Mouse (Mus musculus) lung, postnatal 4 days (tissue): ENCODE measurements around the gene Mfsd12.

Experiments
- DNase-seq, 2 experiments: peaks; one replicate each; pipeline ENCODE4 v3.0.0; 2021

Mfsd12 gene

DNA sequence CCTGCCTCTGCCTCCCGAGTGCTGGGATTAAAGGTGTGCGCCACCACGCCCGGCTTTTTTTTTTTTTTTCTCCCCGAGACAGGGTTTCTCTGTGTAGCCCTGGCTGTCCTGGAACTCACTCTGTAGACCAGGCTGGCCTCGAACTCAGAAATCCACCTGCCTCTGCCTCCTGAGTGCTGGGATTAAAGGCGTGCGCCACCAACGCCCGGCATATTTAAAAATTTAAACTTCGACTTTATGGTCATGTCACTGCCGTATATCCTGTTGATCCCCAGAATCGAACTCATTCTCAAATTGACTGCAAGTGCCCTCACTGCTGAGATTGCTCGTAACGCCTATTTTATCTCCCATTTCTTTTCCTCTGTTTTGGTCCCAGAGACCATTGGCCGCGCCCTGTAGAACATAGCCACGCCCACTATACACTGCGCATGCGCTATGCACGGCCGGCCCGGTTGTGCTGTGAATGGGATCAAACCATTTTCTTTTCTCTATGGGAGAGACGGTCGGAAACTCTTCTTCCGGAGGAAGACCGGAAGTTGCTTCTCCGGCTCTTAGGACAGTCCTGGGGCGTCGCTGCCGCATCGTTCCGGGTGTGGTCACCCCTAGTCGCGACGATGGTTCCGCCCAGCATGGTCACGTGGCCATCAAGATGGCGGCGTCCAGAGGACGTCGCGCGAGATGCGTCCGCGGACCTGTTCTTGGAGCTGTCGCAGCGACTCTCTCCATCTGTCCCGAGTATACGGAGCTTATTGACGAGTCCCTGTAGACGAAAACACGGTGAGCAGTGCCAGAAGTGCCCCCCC lies 26.7 kb downstream of the Mfsd12 start, which contains the start of the genes Dohh and Gm48551:
TSS of gene Dohh (plus strand) at position 627 of the 803 bp plus-strand sequence.
TSS of gene Gm48551 (plus strand) at position 665 of the 803 bp plus-strand sequence.
- peak; percentile 98 to 99 for DNase-seq

DNA sequence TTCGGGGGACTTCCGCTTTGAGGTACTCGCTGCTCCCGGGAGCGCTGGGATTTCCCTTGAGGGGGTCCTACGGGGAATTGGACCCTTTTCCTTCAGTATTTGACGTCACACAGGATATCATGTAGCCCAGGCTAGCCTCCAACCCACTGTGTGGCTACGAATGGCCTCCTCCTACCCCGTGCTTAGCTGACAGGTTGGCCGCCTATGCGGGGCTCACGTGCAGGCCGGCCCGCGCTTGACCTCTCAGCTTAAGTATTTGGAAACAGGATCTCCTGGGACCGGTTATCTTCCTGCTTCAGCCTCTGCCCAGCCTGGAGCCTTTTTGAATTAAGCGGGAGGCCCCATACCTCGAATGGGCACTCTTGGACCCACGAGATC lies 27.3 kb downstream of the Mfsd12 start:
- no peak for DNase-seq

DNA sequence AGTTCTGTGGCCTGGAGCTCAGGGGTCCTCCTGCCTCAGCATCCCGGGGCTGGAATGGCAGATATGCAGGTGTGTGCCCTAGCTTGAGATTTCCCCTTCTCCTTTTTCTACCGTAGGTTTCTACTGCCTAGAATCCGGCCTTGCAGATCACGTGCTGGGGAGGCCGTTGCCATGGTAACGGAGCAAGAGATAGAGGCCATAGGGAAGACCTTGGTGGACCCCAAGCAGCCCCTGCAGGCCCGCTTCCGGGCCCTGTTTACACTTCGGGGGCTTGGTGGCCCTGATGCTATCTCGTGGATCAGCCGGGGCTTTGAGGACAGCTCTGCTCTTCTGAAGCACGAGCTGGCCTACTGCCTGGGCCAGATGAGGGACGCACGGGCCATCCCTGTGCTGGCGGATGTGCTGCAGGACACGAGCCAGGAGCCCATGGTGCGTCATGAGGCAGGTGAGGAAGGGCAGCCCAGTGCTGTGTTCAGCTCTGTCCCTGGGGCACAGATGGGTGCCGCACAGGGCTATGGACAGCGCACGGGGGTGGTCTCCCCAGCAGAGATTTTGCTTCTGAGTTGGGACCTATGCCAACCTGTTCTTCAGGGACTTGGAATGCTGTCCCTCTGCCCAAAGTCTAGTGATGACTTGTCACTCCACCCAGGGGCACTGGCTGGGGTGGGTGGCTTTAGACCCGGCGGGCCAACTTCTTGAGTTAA lies 28.5 kb downstream of the Mfsd12 start:
- no peak for DNase-seq

DNA sequence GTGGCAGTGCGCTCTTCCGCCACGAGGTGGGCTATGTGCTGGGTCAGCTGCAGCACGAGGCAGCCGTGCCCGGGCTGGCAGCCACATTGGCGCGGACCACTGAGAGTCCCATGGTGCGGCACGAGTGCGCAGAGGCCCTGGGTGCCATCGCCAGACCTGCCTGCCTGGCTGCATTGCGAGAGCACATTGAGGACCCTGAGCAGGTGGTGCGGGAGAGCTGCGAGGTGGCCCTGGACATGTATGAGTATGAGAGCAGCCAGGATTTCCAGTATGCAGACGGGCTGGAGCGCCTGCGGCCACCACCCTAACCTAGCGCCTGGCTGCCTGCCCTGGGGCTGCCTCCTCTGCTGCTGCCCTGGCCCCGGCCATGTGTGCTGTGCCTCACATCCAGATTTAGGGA lies 30.4 kb downstream of the Mfsd12 start:
- no peak for DNase-seq

DNA sequence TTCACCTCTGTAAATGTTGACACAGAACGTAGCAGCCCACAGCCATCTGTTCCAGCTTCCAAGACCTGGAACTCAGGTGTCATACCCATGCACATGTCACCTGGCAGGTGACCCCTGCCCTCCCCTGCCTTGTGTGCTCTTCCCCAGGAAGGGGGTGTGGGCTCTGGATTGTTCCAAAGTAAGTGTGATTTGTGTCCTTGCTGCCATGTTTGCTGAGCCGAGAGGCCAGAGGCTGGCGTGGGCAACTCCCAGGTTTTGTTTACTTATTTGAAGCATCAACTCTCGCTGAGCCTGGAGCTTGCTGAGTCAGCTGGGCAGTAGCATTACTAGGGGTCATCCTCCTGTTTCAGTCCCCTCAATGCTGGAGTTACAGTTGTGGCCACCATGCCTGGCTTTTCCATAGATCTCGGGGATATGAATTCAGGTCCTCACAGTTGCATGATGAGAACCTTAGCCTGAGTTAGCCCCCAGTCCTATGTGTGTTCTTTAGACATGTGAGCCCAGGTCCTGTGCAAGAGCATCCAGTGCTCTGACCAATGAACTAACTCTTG lies 31.3 kb downstream of the Mfsd12 start, which contains the start of gene Gm48552:
TSS of gene Gm48552 (plus strand) at position 501 of the 551 bp plus-strand sequence.
- DNase-seq = no peak

DNA sequence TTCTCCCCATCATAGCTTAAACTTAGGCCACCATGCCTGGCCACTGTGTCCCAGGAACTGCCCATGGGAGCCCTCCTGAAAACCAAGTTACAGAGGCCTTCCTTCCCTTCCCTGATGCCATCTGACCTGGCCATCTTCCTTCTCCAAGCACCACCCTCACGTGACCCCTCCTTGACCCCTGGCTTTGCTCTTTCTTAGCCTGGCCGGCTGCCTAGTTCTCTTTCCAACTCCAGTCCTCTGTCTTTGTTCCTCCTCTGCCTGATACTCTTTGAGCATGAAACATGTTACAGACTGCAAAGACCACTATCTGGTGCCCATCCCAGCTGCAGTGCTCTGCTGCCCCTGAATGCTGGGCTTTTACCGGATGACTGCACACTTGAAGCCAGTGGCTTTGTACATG lies 32.1 kb downstream of the Mfsd12 start:
- peak in 1 of 2 experiments; percentile 49 for DNase-seq

DNA sequence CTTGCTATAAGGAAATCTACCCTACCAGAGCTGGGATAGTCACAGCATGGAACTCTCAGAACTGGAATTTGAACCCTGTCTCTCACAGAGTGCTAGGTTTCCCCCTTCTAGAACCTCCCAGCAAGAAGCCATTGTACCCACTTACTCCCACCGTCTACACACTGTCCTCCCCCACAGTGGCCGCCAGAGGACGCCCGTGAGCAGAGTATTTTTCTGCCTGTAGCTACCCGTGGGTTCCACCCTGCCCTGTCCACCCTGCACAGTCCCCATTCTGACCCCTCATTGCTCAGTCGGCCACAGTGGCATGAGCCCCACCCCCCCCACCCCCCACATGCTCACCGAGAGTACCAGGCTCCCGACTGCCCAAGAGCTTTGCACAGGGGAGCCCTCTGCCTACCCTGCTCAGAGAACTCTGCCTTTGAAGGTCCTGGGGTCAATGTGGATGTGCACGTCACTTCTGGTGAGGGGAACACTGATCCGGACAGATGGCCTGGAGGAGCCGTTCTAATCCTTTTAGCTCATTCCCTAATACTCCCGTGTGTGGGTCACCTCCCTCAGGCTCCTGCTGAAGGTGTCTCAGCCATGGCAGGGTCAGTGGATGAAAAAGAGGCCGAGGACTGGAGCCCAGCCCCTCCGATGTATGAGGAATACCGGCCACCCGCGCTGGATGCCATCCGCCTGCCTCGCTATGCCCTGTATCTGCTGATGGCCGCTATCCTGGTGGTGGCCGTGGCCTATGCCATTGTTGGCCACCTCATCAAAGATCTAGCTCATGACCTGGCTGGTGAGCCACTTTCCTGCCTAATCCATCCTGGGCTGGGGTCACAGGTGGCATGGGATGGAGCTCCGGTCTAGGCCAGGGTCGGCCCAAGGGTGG lies 32.7 kb downstream of the Mfsd12 start:
- DNase-seq = peak; percentile 80 to 86

DNA sequence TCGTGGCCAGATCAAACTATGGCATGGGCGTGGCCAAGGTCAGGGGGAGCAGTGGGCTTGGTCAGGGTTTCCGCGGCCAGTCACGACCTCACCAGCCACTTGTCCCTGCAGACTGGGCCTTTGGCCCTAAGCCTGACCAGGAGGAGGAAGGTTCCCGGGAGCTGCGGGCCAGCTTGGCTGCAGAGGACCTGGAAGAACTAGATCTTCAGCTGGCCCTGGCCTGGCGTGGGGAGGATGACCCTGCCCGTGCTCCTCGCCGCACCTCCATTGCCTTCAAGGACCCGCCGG lies 33.3 kb downstream of the Mfsd12 start:
- DNase-seq = no peak

DNA sequence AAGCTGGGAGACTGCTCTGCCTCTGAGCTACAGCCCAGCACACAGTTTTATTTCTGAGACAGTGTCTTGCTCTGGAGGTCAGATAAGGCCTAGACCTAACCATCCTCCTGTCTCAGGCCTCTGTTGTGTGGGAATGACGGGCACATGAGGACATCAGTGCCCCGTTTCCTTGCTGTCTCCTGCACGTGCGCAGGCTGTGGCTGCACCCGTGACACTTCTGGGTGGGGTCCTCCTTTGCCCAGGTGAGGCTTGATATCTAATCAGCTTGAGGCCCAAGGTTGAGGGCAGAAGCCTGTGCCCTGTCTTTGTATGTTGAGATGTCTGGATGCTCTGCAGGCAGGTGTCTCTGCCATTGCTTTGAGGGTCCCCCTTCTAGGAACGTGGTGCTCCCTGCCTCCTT lies 35.0 kb downstream of the Mfsd12 start:
- DNase-seq = no peak

DNA sequence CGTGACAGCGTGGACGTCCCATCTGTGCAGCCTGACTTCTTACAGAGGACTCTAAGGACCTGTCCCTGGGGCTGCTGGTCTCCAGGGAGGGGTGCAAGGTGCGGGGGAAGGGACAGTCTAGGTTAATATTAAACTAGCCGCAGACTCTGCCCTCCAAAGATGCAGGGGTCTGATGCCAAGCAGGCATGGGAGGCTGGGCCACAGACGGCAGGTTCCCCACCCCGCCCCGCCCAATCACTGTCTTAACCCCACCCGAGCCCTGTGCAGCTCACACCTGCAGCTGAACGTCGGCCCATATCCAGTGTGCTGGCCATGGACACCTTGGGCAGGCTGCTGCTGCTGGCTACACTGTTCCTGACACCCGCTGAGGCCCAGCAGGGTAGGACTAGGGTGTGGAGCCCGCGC lies 35.5 kb downstream of the Mfsd12 start, which contains the start of gene Smim24:
TSS of gene Smim24 (plus strand) at position 271 of the 405 bp plus-strand sequence.
- no peak for DNase-seq

DNA sequence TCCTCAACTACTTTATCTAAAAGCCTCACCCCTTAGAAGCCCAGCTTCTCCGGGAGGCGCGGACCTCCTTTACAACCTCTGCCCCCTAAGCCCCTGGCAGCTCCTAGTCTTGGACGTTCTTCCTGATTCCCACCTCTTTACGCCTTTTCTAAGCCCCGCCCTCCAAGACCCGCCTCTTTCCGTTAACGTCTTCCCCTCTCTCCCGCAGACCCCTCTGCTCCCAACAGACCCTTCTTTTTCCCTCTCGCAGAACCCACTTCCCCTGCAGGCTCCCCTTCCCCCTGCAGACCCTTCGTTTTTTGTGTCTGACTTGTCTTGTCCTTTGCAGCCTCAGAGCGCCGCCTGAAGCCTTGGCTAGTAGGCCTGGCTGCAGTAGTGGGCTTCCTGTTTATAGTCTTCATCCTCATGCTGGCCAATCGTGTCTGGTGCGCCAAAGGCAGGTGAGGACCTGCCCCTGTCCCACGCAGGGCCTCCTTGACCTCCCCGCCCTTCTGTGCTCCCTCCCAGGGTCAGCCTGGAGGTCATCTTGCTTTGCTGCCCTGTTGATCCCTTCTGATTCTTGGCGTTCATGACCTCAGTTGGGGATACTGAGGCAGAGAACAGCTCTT lies 36.3 kb downstream of the Mfsd12 start:
- peak in 1 of 2 experiments; percentile 62 for DNase-seq

DNA sequence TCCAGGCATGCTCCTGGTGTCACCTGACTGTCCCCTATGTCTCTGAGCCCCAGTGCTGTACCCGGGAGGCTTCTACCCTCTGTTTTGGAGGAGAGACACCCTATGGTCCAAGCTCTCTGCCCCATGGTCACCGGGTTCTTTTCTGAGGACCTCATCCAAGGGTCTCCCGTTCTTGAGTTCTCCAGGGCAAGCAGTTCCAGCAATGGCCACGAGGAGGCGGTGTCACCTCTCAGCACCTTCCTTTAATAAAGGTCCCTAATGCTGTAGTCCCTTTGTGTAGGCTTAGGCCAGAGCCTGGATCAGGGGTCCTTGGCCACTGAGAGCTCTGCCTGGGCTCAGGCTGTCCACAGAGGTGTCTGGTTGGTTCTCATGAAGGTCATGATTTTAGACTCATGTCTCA lies 37.8 kb downstream of the Mfsd12 start:
- DNase-seq = peak; percentile 77 to 85

DNA sequence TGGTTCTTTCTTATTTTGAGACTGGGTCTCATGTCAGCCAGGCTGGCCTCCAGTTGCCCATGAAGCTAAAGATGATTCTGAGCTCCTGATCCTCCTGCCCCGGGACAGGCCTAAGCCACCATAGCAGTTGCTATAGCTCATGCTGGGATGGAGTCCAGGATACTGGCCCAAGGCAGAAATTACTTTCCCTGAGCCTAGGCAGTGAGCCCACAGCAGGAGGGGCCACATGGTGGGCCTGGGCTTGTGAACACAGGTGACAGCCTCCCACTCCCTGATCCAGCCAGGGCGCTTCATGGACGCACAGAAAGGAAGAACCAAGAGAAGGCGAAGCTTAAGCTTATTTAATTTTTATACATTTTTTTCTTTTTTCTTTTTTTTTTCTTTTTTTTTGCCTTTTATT lies 38.6 kb downstream of the Mfsd12 start:
- DNase-seq = no peak

DNA sequence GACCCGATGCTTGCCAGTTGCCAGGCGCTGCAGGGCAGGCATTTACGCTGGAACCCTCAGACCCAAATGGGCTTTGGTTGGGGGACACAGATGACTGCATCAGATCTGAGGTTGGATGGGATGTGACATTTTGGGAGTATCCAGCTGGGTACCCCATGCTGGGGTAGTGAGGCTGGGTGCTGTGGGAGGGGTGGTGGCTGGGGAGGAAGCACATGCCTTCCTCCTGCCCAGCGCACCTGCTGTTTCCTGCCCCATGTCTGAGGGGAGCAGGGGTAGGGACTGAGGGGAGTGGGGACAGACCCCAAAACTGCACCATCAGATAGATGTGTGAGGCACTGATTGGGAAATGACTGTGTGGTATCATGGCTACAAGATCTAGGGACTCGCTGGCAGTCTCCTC lies 39.5 kb downstream of the Mfsd12 start:
- no peak for DNase-seq

DNA sequence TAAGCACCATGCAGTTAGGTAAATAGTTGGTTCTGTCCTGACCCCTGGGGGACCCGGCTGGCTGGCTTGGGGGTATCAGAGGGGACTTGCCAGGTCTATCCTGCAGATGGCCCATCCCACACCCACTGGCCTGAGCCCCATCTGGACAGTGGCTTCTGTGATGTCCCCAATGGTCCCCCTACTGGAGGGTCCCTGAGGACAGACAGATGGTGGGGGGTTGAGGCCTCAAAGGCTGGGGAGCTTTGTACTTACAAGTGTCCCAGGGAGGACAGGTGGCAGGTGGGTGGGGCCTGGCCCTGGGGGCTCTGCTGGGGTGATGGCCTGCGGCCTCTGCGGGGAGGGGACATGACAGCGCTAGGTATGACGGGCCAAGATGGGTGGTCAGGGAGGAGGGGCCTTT lies 42.0 kb downstream of the Mfsd12 start:
- DNase-seq = no peak

DNA sequence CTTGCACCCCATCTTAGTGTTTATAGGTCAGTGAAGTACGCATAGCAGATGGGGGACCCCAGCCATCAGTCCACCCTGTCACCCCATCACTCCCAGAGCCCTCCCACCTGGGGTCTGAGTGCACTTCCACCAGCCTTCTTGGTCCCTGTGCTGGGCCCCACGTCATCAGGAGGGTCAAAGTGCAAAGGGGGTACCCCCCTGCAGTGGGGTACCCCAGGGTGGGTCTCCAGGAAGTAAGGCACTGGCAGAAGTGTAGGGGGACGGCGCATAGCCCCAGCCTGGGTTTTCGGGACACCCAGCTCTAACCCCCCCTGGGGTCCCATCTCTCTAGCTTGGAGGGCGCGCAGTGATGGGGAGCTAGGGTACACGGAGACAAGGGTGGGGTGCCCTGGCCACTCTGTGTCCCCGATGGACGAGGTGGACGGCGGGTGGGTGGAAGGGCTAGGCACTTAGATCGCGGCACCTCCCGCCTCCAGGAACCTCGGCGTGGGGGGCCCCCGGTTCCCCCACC lies 42.6 kb downstream of the Mfsd12 start:
- DNase-seq = no peak

DNA sequence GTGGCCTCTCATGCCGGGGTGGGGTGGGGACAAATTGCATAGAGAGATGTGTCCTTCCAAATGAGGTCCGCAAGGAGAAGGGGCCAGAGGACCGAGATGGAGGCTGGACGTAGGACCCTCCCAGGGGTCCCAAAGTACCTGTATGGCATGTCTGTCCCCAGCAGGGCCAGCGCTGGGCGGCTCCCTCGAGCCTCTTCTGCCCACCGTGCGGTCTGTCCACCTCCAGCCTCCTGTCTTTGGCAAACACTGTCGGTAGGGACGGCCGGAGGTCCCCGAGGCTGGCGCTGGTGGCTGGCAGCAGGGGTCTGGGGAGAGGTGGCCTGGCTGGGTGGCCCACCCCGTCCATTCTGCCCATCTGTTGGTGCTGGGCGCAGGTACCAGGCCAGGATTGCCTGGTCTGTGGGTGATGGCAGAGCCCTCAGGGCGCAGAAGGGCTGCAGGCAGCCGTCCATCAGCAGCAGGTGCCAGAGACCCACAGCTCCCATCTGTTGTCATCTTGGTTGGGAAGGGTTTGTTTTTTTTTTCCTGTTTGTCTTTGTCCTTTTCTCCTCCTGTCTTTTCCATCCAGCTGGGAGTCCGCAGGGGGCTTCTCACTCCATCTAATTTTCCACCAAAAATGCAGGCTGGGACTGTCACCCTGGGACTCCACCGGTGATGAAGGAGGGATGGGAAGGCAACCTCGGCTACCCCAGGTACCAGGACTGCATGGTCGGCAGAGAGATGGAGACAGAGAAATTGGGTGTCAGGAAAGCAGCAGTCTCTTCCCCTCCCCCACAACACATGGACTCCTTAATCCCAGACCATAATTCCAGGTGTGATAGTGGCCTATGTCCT lies 43.3 kb downstream of the Mfsd12 start:
- no peak for DNase-seq

DNA sequence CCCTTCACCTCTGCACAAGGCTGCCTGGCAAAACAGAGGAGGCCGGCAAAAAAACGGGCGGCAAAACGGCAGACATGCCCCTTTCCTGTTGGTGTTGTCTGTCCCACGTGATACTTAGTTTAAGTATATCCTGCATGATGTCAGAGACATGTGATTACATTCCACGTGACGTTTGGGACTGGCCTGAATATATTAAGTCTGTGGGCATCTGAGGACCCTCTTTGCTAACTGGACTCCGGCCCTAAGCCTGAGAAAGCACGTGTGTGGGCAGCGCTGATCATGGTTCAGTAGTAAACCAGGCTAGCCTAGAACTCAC lies 43.9 kb downstream of the Mfsd12 start:
- no peak for DNase-seq

DNA sequence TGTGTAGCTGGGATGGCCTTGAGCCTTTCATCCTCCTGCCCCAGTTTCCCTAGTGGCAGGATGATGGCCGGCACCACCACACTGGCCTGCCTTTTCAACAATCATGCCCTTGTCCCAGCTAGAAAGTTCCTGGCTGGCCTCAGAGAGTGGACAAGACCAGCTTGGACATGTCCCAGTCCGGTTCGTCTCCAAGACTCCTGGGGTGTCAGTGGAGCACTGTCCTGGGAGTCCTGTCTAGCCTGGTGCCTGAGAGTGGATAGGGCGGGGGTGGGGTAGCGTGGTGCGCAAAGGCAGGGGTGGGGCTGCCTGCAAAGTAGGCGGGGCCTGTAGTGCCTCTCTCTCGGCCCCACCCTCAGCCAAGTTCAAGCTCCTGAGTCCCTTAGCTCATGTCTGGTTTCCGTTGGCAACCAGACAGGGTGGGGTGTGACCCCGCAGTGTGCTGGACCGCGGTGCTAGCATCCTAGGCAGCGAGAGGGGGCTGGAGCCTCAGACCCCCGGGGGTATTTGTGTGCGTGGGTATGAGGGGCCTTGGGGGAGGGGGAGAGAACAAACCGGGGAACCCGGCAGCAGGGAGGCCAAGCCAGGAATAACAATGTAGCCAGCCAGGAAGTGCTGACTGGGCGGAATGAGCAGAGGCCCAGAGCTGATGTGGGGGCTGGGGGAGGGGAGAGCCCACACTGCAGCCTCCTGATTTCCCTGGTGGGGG lies 44.4 kb downstream of the Mfsd12 start:
- DNase-seq = peak; percentile 83 to 90

DNA sequence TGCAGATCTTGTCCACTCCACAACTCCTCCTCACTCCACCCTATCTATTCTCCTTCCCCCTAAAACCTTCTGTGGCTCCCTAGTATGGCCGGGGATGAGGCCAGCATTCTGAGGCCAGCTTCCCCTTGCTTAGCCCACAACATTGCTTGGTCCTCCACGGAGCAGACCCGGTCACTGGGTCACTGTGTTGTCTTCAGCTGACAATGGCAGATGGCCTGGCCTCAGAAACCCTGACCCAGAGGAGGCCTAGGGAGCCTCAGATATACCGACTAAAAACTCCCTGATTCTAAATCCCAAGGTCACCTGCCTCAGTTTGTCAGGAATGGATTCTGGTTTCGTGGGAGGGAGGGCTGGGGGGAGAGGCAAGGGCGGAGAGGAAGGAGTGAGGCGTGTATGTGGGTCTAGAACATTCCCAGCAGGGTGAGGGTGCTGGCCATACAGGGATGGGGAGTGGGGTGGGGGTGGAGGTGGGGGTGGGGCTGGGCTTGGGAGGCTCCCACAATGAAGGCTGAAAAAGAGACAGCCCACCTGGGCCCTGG lies 45.0 kb downstream of the Mfsd12 start:
- no peak for DNase-seq

DNA sequence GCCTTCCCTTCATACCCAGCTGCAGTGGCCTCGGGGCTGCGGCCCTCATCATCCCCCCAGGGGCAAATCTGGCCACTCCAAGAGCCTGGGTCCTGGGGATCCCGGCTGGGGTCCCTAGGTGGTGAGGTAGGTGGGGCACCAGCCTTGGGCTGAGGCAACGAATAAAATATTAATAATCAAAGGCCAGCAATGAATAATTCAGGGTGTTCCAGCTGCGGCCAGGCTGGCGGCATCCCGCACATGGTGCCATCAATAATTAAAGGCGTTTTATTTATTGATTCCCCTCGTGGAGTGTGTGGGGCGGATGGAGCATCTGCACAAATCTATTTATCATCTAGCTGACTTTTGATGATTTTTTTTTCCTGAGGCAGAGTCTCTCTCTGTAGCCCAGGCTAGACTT lies 46.2 kb downstream of the Mfsd12 start:
- DNase-seq = no peak
